Mouse (Mus musculus) embryonic facial prominence, embryonic 15.5 days (tissue): ENCODE measurements at regions not wholly inside any gene's neighbourhood (a gene's known extent, or its start where the extent isn't known, plus 50 kb on each side); places are given as distances from the start of the nearest gene placed in this dataset.

Experiments
- ATAC-seq: fragments of 200-750 bp; cut with Nextera tagmentation; 2 replicates; pipeline ENCODE4 v1.8.0; 2017; ENCODE audit warnings: low read depth, moderate TSS enrichment; ENCODE audit not compliant: insufficient number of reproducible peaks, low FRiP score, low TSS enrichment
- H3K27ac ChIP-seq: fragments of 300-500 bp; sonication (generic); replicated peaks from 2 replicates; pipeline ENCODE4 v1.5.1; 2015; ENCODE audit warnings: mild to moderate bottlenecking, inconsistent platforms
- H3K27me3 ChIP-seq: fragments of 300-500 bp; sonication (generic); 2 replicates; pipeline ENCODE4 v1.6.1; 2015; ENCODE audit warnings: inconsistent platforms
- H3K36me3 ChIP-seq: fragments of 300-500 bp; sonication (generic); 2 replicates; pipeline ENCODE4 v1.6.1; 2015; ENCODE audit warnings: mild to moderate bottlenecking, inconsistent platforms
- H3K4me1 ChIP-seq: fragments of 300-500 bp; sonication (generic); 2 replicates; pipeline ENCODE4 v1.6.1; 2015; ENCODE audit warnings: inconsistent platforms
- H3K4me2 ChIP-seq: fragments of 300-500 bp; sonication (generic); replicated peaks from 2 replicates; pipeline ENCODE4 v1.6.1; 2015; ENCODE audit warnings: mild to moderate bottlenecking, inconsistent platforms
- H3K4me3 ChIP-seq: fragments of 300-500 bp; sonication (generic); replicated peaks from 2 replicates; pipeline ENCODE4 v1.5.1; 2015; ENCODE audit warnings: mild to moderate bottlenecking, inconsistent platforms
- H3K9ac ChIP-seq: fragments of 300-500 bp; sonication (generic); 2 replicates; pipeline ENCODE4 v1.6.1; 2015; ENCODE audit warnings: inconsistent platforms
- H3K9me3 ChIP-seq: fragments of 300-500 bp; sonication (generic); replicated peaks from 2 replicates; pipeline ENCODE4 v1.6.1; 2016; ENCODE audit warnings: inconsistent platforms
- WGBS: fragments of 180-500 bp; shearing (Covaris S2); methylation state at CpG from one replicate; pipeline ENCODE4 v1.1.7; 2015; 5-methylcytosine and 5-hydroxymethylcytosine counted together

DNA sequence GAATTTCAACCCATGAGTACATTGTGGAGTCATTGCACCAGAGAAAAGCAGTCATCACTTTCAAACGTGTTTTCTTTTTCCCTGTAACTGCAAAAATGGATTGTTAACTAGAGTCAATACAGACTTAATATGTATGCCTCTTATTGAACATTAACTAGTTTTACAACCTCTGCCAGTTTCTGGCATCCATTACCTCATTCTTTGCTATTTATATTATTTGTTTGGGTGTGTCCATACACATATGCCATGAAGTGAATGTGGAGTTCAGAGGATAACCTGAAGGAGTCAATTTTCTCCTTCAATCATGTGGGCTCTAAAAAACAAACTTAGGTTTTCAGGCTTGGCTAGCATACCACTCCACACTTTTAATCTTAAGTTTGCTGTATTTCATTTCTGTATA is 50.9 kb upstream of the Ezh2 start:
- H3K9me3 ChIP-seq: no peaks in the 10 kb centered on the region
- no peak for ATAC-seq
- H3K4me3 ChIP-seq: no peak overlapping the region
- no peak overlapping the region for H3K4me2 ChIP-seq
- 0 out of 2 replicates have a peak, but pooled peaks cover 3% of the 10 kb centered on the region for H3K27me3 ChIP-seq
- H3K4me1 ChIP-seq: no peaks in the 10 kb centered on the region
- no peak overlapping the region for H3K9ac ChIP-seq
- no peaks in the 10 kb centered on the region for H3K36me3 ChIP-seq
- 43% methylated on average over 1 of the region's 1 CpGs for WGBS
- no peak overlapping the region for H3K27ac ChIP-seq
